Mouse (Mus musculus) hindbrain, embryonic 10.5 days (tissue): Measurements from ENCODE around the gene Pde3a. TPM values are rescaled to one million over a fixed set of nuclear protein-coding genes. Genes with fewer than 3 reads are reported as not detected.
A peak's percentile ranks its signal among the peaks of the same experiment; 100 is the strongest.

ENCODE experiments used
- DNase-seq: peaks from one replicate; pipeline ENCODE4 v3.0.0-alpha.2; 2017; ENCODE audit warnings: low spot score
- H3K27ac ChIP-seq: fragments of 300-500 bp; sonication (generic); 2 replicates; pipeline ENCODE4 v1.5.1; 2016; ENCODE audit warnings: mild to moderate bottlenecking, moderate library complexity
- H3K27me3 ChIP-seq: fragments of 300-500 bp; sonication (generic); 2 replicates; pipeline ENCODE4 v1.6.1; 2016; ENCODE audit warnings: mild to moderate bottlenecking; ENCODE audit not compliant: poor library complexity, insufficient read depth, severe bottlenecking
- H3K36me3 ChIP-seq: fragments of 300-500 bp; sonication (generic); 2 replicates; pipeline ENCODE4 v1.6.1; 2016; ENCODE audit warnings: mild to moderate bottlenecking, moderate library complexity
- H3K4me1 ChIP-seq: fragments of 300-500 bp; sonication (generic); replicated peaks from 2 replicates; pipeline ENCODE4 v1.6.1; 2016; ENCODE audit warnings: mild to moderate bottlenecking
- H3K4me3 ChIP-seq: fragments of 300-500 bp; sonication (generic); 2 replicates; pipeline ENCODE4 v1.5.1; 2016; ENCODE audit warnings: mild to moderate bottlenecking, moderate library complexity
- H3K9me3 ChIP-seq: fragments of 300-500 bp; sonication (generic); 2 replicates; pipeline ENCODE4 v1.6.1; 2016; ENCODE audit warnings: mild to moderate bottlenecking, moderate library complexity
- WGBS: fragments of 180-500 bp; shearing (Covaris S2); methylation state at CpG from one replicate; pipeline ENCODE4 v1.1.7; 2016; 5-methylcytosine and 5-hydroxymethylcytosine counted together
- polyA plus RNA-seq: library from polyadenylated mRNA; unstranded; fragments of >200 nt; fragmentation: Nextera tagmentation; extraction: Ambion mirVana; gene quantifications from 2 replicates; pipeline ENCODE4 v1.2.1, GENCODE M21; 2016

Gene Pde3a
- polyA plus RNA-seq: 1.1 TPM in 2 replicates

GRCm38 (mm10) chr6:141248691-141249584 is at the start of gene Pde3a:
Pde3a (plus strand) TSS chr6:141249269.
- Histone ChIP-seq H3K4me1 (peaks cover 22% of the 10 kb centered on the region), H3K4me3 (peak within 1 kb of the TSS; percentile 70), H3K27ac (peak within 1 kb of the TSS; percentile 85), H3K27me3 (peaks cover 55% of the 10 kb centered on the region), H3K9me3 (no peaks in the 10 kb centered on the region), H3K36me3 (no peaks in the 10 kb centered on the region)
- 2% methylated on average over 26 of the region's 28 CpGs for WGBS
- no peak for DNase-seq

- Histone ChIP-seq H3K4me3 (no peak overlapping the region), H3K27ac (no peak overlapping the region), H3K27me3 (no peaks in the 10 kb centered on the region), H3K36me3 (no peaks in the 10 kb centered on the region), H3K4me1 (no peaks in the 10 kb centered on the region), H3K9me3 (no peaks in the 10 kb centered on the region)
- no peak for DNase-seq
Measured at GRCm38 (mm10) chr6:141200173-141200615, 48.9 kb upstream of the Pde3a start.

DNA sequence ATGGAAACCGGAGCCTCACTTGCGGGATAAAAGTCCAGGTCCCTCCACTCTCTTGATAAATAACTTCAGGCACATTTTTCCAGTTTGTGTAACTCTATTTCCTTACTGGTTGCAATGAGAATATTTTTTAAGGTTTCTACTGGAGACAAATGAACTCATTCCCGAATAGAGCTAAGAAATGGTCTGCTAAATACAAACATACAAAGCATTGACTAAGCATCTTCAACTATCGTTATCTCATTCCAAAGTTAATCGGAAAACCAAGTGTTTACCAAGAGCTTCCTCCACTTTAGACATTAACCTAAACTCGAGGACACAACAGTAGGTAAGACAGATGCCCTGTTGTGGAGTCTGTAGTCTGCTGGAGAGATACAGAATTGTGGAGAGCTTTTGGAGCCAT is 41.5 kb upstream of the Pde3a start:
- Histone ChIP-seq H3K27ac (no peak overlapping the region), H3K4me3 (no peak overlapping the region), H3K9me3 (no peaks in the 10 kb centered on the region), H3K36me3 (no peaks in the 10 kb centered on the region), H3K27me3 (no peaks in the 10 kb centered on the region), H3K4me1 (no peaks in the 10 kb centered on the region)
- WGBS: 88% methylated on average over 6 of the region's 6 CpGs
- DNase-seq: no peak

DNA sequence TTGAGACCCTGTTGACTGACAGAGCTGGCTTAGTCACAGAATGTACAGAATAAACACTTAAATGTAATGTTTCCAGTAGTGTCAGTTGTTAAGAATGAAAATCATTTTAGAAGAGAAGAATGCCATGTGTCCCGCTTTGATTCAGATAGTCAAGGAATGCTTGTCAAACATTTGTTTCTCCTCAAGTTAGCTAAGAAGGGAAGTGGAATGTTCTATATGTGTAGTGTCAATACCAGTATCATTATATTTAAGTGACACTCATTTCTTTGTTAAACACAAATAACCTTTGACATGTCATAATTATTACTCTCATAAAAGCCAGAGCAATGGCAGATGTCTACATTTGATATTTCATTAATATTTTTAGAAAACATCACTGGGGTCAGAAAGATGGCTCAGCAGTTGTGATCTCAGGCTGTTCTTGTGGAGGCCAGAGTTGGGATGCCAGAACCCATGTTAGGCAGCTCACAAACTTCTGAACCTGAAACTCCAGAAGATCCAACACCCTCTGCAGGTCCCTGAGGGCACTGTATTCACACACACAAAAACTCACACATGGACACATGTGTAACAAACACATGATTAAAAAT is 40.7 kb upstream of the Pde3a start:
- 88% methylated on average over 1 of the region's 1 CpGs for WGBS
- no peaks in the 10 kb centered on the region for H3K9me3 ChIP-seq
- H3K4me3 ChIP-seq: no peak overlapping the region
- H3K27ac ChIP-seq: no peak overlapping the region
- no peaks in the 10 kb centered on the region for H3K27me3 ChIP-seq
- DNase-seq: no peak
- H3K4me1 ChIP-seq: no peaks in the 10 kb centered on the region
- no peaks in the 10 kb centered on the region for H3K36me3 ChIP-seq

DNA sequence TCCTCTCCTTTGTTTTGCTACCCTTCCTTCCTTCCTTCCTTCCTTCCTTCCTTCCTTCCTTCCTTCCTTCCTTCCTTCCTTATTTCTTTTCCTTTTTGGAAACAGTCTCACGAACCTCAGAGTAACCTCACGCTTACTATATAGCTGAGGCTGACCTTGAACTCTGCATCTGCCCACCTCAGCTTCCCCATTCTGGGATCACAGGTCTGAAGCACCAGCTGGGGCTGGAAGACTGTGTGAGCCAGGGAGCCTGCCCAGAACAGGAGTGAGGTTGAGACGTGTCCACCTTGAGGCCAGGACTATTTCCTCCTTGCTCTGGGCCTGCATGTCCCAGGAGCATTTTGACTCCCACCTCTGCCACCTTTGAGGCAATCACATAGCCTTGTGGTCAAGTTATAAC is 39.0 kb upstream of the Pde3a start:
- H3K27ac ChIP-seq: no peak overlapping the region
- H3K27me3 ChIP-seq: no peaks in the 10 kb centered on the region
- H3K36me3 ChIP-seq: no peaks in the 10 kb centered on the region
- 88% methylated on average over 3 of the region's 3 CpGs for WGBS
- H3K9me3 ChIP-seq: no peaks in the 10 kb centered on the region
- H3K4me3 ChIP-seq: no peak overlapping the region
- H3K4me1 ChIP-seq: no peaks in the 10 kb centered on the region
- no peak for DNase-seq

- 84% methylated on average over 3 of the region's 3 CpGs for WGBS
- no peak overlapping the region for H3K4me3 ChIP-seq
- no peak overlapping the region for H3K27ac ChIP-seq
- DNase-seq: no peak
- no peaks in the 10 kb centered on the region for H3K9me3 ChIP-seq
- no peaks in the 10 kb centered on the region for H3K36me3 ChIP-seq
- H3K4me1 ChIP-seq: no peaks in the 10 kb centered on the region
- no peaks in the 10 kb centered on the region for H3K27me3 ChIP-seq
Measured at GRCm38 (mm10) chr6:141221081-141221480, 28.0 kb upstream of the Pde3a start.

DNA sequence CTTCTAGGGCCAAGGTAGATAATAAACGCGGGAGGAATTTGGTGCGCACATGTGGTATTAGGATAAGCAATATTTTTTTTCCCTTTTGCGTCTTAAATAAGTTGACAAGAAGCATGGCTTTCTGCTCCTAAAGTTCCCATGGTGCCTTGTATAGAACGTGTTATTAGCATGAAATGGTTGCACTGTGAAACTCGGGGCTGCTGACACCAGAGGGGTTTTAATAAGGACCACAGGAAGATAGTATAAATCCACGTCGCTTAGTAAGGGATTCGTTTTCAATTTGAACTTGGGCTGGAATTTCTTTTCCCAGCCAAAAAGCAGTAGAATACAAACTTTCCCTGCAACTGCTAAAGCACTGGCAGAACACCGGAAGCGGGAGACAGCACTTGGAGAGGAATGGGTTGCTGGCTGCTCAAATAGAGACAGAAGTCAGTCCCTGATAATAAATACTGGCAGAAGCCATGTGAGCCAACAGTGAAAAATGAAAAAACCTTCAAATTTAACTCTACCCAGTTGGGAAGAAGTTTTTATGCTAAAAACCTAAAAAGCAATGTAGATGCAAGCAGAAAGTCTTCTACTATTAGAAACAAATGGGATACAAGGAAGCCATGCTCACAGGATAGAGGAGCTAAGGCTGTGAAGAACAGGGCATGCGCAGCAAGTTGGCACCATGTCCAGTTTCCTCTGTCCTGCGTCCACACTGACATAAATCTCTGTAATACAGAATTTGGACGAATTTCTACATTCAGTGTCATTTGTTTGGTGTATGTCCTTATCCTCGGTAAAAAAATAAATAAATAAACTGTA is 22.0 kb upstream of the Pde3a start:
- no peaks in the 10 kb centered on the region for H3K36me3 ChIP-seq
- WGBS: 87% methylated on average over 15 of the region's 15 CpGs
- H3K4me1 ChIP-seq: no peaks in the 10 kb centered on the region
- no peak overlapping the region for H3K4me3 ChIP-seq
- no peaks in the 10 kb centered on the region for H3K27me3 ChIP-seq
- no peaks in the 10 kb centered on the region for H3K9me3 ChIP-seq
- H3K27ac ChIP-seq: no peak overlapping the region
- DNase-seq: no peak

GRCm38 (mm10) chr6:141227658-141228005 is 21.4 kb upstream of the Pde3a start:
- Histone ChIP-seq H3K4me3 (no peak overlapping the region), H3K9me3 (no peaks in the 10 kb centered on the region), H3K4me1 (no peaks in the 10 kb centered on the region), H3K36me3 (no peaks in the 10 kb centered on the region), H3K27ac (no peak overlapping the region), H3K27me3 (no peaks in the 10 kb centered on the region)
- no peak for DNase-seq
- 73% methylated on average over 3 of the region's 3 CpGs for WGBS

GRCm38 (mm10) chr6:141232756-141233382 is 16.2 kb upstream of the Pde3a start:
- no peak for DNase-seq
- H3K4me1 ChIP-seq: no peaks in the 10 kb centered on the region
- no peaks in the 10 kb centered on the region for H3K36me3 ChIP-seq
- H3K9me3 ChIP-seq: no peaks in the 10 kb centered on the region
- H3K27ac ChIP-seq: no peak overlapping the region
- WGBS: 60% methylated on average over 6 of the region's 6 CpGs
- no peaks in the 10 kb centered on the region for H3K27me3 ChIP-seq
- H3K4me3 ChIP-seq: no peak overlapping the region

DNA sequence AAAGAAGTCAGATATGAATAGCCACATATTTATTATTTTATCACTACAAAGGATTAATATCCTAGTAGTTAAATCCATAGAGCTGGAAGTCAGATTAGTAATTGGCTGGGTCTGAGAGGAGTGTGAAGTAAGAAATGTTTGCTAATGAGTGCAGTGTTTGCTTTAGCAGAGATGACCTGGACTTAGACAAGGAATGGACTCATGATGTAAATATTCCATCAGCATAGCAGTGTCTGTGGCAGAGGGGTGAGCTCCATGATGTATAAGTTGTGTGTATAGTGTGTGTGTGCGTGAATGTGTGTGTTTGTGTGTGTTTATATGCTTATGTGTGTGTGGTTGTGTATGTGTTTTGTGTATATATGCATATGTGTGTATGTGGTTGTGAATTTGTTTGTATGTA is 7.3 kb upstream of the Pde3a start:
- H3K27ac ChIP-seq: no peak overlapping the region
- H3K4me3 ChIP-seq: no peak overlapping the region
- no peaks in the 10 kb centered on the region for H3K4me1 ChIP-seq
- WGBS: 83% methylated on average over 1 of the region's 1 CpGs
- no peaks in the 10 kb centered on the region for H3K36me3 ChIP-seq
- no peaks in the 10 kb centered on the region for H3K27me3 ChIP-seq
- no peak for DNase-seq
- no peaks in the 10 kb centered on the region for H3K9me3 ChIP-seq

GRCm38 (mm10) chr6:141245089-141245488 is 4.0 kb upstream of the Pde3a start:
- H3K27me3 ChIP-seq: peaks cover 26% of the 10 kb centered on the region
- 88% methylated on average over 4 of the region's 4 CpGs for WGBS
- DNase-seq: no peak

DNA sequence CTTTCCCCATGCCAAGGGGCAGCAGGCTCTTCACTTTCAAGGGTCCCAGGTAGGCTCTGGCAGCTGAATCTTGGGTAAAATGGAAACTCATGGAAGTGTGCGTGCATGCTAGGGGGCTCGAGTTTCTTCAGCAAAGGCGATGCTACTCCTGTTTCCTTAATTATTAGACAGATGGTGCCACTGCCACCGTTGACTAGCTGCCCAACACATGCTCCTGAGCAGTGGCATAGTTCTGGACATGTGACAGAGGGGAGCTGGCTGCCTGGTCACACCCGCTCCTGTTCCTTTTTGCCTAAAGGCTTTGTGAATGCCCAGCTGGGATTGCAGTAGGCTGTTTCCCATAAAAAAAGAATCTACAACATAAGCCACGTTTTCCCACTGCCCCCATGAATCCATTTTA is 2.7 kb upstream of the Pde3a start:
- Histone ChIP-seq H3K4me3 (no peak overlapping the region), H3K4me1 (peaks cover 22% of the 10 kb centered on the region), H3K9me3 (no peaks in the 10 kb centered on the region), H3K36me3 (no peaks in the 10 kb centered on the region), H3K27me3 (peaks cover 39% of the 10 kb centered on the region), H3K27ac (no peak overlapping the region)
- 76% methylated on average over 6 of the region's 6 CpGs for WGBS
- no peak for DNase-seq

More at GRCm38 (mm10) chr6:141245089-141245488, 4.0 kb upstream of the Pde3a start:
- no peaks in the 10 kb centered on the region for H3K9me3 ChIP-seq
- H3K27ac ChIP-seq: no peak overlapping the region
- H3K4me1 ChIP-seq: peaks cover 18% of the 10 kb centered on the region
- H3K36me3 ChIP-seq: no peaks in the 10 kb centered on the region
- H3K4me3 ChIP-seq: no peak overlapping the region
